Mouse (Mus musculus) ES-E14 (cell line): ENCODE data around the gene Myh6. TPM values are rescaled to one million over a fixed set of nuclear protein-coding genes. Genes with fewer than 3 reads are reported as not detected.

Experiments used
- DNase-seq: peaks from one replicate; pipeline ENCODE4 v3.0.0-alpha.2; 2013; ENCODE audit warnings: low read depth, low spot score
- H3K27ac ChIP-seq: 2 replicates; pipeline ENCODE4 v1.5.1; 2012; ENCODE audit warnings: low read depth, mild to moderate bottlenecking, low read length, moderate library complexity, mixed read lengths; ENCODE audit not compliant: poor library complexity, insufficient read depth, severe bottlenecking
- H3K36me3 ChIP-seq: 2 replicates; pipeline ENCODE4 v1.6.1; 2012; ENCODE audit warnings: mild to moderate bottlenecking, low read length, moderate library complexity, mixed read lengths; ENCODE audit not compliant: control insufficient read depth, poor library complexity, insufficient read depth, severe bottlenecking
- H3K4me1 ChIP-seq, 2 experiments: fragments of 150-350 bp in 1 of 2; sonication (generic) in 1 of 2; 2 replicates each; pipeline ENCODE4 v1.6.1; 2012; ENCODE audit warnings: low read length in 2 of 2, mild to moderate bottlenecking in 1 of 2, mixed read lengths in 1 of 2; ENCODE audit not compliant: control insufficient read depth in 2 of 2, insufficient read depth in 2 of 2, poor library complexity in 1 of 2
- H3K4me3 ChIP-seq, 2 experiments: fragments of 150-350 bp in 1 of 2; sonication (generic) in 1 of 2; 2 replicates each; pipeline ENCODE4 v1.5.1; 2012; ENCODE audit warnings: low read length in 2 of 2, low read depth in 1 of 2, mild to moderate bottlenecking in 1 of 2, mixed read lengths in 1 of 2; ENCODE audit not compliant: insufficient read depth in 1 of 2, poor library complexity in 1 of 2, severe bottlenecking in 1 of 2
- H3K9ac ChIP-seq: 2 replicates; pipeline ENCODE4 v1.6.1; 2012; ENCODE audit warnings: low read depth, mild to moderate bottlenecking, low read length, mixed read lengths; ENCODE audit not compliant: poor library complexity, insufficient read depth, severe bottlenecking
- H3K9me3 ChIP-seq: fragments of 150-350 bp; sonication (generic); 2 replicates; pipeline ENCODE4 v1.6.1; 2012; ENCODE audit warnings: low read depth, mild to moderate bottlenecking, low read length; ENCODE audit not compliant: control insufficient read depth, insufficient read depth
- CHD2 ChIP-seq: IDR thresholded peaks from 2 replicates; pipeline ENCODE4 v1.6.1; 2014; ENCODE audit warnings: mild to moderate bottlenecking, low read depth, low read length, inconsistent platforms
- HCFC1 ChIP-seq: IDR thresholded peaks from 2 replicates; pipeline ENCODE4 v1.6.1; 2012; ENCODE audit warnings: low read length, inconsistent platforms, borderline replicate concordance; ENCODE audit not compliant: insufficient read depth
- MAFK ChIP-seq: IDR thresholded peaks from 2 replicates; pipeline ENCODE4 v1.6.1; 2014; ENCODE audit warnings: mild to moderate bottlenecking, low read depth, low read length, inconsistent platforms; ENCODE audit not compliant: insufficient read depth
- ZC3H11A ChIP-seq: IDR thresholded peaks from 2 replicates; pipeline ENCODE4 v1.6.1; 2012; ENCODE audit warnings: low read depth, mild to moderate bottlenecking, inconsistent platforms, low read length, borderline replicate concordance
- ZNF384 ChIP-seq: IDR thresholded peaks from 2 replicates; pipeline ENCODE4 v1.6.1; 2012; ENCODE audit warnings: low read depth, low read length, inconsistent platforms
- in situ Hi-C, 2 experiments: fragments of 600-800 bp; cut with MboI; formaldehyde crosslinking; loops; one replicate each; pipeline ENCODE4 v1.15.1; 2025; ENCODE audit warnings: low sequenced_read_pairs in 2 of 2, inconsistent platforms in 1 of 2; ENCODE audit not compliant: unreplicated experiment in 2 of 2
- total RNA-seq: library from RNA; depleted of rRNA; stranded (reverse); fragments of 300-350 nt; gene quantifications from 2 replicates; pipeline ENCODE4 v1.2.3, GENCODE M21; 2012; rRNA removed

Myh6 gene
- total RNA-seq, 1 experiment = 7.1 TPM

DNA sequence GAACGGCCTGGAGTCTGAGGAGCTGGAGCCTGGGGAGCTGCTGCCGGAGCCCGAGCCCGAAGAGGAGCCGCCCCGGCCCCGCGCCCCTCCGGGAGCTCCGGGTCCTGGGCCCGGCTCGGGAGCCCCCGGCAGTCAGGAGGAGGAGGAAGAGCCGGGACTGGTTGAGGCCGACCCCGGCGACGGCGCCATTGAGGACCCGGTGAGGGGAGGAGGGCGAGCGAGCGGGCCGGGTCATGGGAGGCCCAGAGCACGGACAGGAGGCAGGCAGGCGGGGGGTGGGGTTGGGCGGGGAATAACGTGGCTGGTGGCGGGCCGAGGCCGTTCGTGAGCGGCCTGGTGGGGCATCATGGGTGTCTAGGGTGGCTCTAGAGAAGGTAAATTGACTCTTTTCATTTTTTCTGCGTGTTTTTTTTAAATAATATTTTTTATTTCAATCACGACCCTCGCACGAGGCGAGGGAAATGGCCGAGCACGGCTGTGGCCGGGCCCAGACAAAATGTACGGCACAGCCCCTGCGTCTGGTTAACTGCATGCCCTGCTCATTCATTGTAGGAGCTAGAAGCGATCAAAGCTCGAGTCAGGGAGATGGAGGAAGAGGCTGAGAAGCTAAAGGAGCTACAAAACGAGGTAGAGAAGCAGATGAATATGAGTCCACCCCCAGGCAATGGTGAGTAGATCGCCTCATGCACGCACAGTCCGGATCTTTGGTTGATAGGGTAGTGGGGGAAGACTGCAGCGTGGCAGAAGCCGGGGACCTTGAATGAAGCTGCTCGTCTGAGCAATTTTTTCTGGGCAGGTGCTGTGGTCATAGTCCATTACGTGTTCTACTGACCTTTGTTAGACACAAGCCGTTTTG is 72.2 kb downstream of the Myh6 start:
- H3K27ac ChIP-seq = peak overlapping the region; percentile 95
- peaks cover 18% of the 10 kb centered on the region for H3K36me3 ChIP-seq
- peaks cover 5 to 7% of the 10 kb centered on the region in 2 experiments for H3K4me1 ChIP-seq
- peak overlapping the region; percentile 79 to 100 for H3K4me3 ChIP-seq
- no peak for DNase-seq
- TF ChIP-seq ZNF384 (no peak), CHD2 (no peak), MAFK (no peak), ZC3H11A (no peak), HCFC1 (no peak)
- in situ Hi-C loops = loop anchor here in 1 of 2 experiments (10.0 kb wide), 1 partner anchor 190 kb away; no protein-coding TSS in a partner anchor
- H3K9me3 ChIP-seq = no peaks in the 10 kb centered on the region
- peak overlapping the region; percentile 100 for H3K9ac ChIP-seq

- H3K9me3 ChIP-seq = no peaks in the 10 kb centered on the region
- in situ Hi-C loops = loop anchor here in 1 of 2 experiments (10.0 kb wide), 1 partner anchor 191 kb away; no protein-coding TSS in a partner anchor
- peaks cover 18% of the 10 kb centered on the region for H3K36me3 ChIP-seq
- H3K4me3 ChIP-seq = peak overlapping the region; percentile 79 to 100
- TF ChIP-seq MAFK (no peak), ZNF384 (no peak), CHD2 (peak; percentile 95), HCFC1 (0 out of 2 replicates have a peak, but pooled peaks have one; percentile 4)
- peaks cover 5 to 7% of the 10 kb centered on the region in 2 experiments for H3K4me1 ChIP-seq
- DNase-seq = peak; percentile 99
- peak overlapping the region; percentile 95; the same call in 1 of the 2 replicates for H3K27ac ChIP-seq
- H3K9ac ChIP-seq = peak overlapping the region; percentile 100; the same call in 1 of the 2 replicates
Measured at GRCm38 (mm10) chr14:54893651-54894181, 73.0 kb downstream of the Myh6 start.

DNA sequence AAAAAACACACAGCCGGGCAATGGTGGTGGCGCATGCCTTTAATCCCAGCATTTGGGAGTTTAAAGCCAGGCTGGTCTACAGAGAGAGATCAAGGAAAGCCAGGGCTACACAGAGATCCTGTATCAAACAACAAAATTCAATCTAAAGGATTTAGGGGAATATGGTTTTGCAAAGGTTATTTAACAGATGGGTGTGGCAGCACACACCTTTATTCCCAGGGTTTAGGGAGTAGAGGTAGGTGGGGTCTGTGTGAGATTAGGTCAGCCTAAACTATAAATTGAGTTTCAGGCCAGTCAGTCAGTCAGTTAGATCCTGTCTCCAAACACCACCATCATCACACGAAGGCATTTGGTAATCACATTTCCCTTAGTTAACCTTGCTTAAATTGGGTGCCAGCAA is 74.5 kb downstream of the Myh6 start, which contains the start of gene Pabpn1:
Pabpn1 (plus strand) TSS at position 301 of the 400 bp plus-strand sequence.
- peak within 1 kb of the TSS; percentile 31; the same call in 1 of the 2 replicates for H3K27ac ChIP-seq
- H3K9ac ChIP-seq = peak within 1 kb of the TSS; percentile 25; the same call in 1 of the 2 replicates
- in situ Hi-C loops = loop anchor here in 1 of 2 experiments (10.0 kb wide), 1 partner anchor 193 kb away; no protein-coding TSS in a partner anchor
- DNase-seq = no peak
- H3K36me3 ChIP-seq = peaks cover 12% of the 10 kb centered on the region
- peaks cover 5% of the 10 kb centered on the region in 2 experiments for H3K4me1 ChIP-seq
- H3K4me3 ChIP-seq = peak within 1 kb of the TSS; percentile 28 to 67
- H3K9me3 ChIP-seq = no peaks in the 10 kb centered on the region
- TF ChIP-seq CHD2 (no peak), HCFC1 (no peak), ZC3H11A (no peak), MAFK (no peak), ZNF384 (no peak)

Other genes with a start within 250 kb of the Myh6 start
- gene Slc7a8, start 185.0 kb downstream of the Myh6 start, total RNA-seq = 0.36 and 0.48 TPM in 2 replicates
- gene Rnf212b, start 152.8 kb downstream of the Myh6 start, total RNA-seq = 1.5 and 1.9 TPM in 2 replicates
- gene Homez, start 96.0 kb downstream of the Myh6 start, total RNA-seq = 2.5 and 3.9 TPM in 2 replicates
- gene Ppp1r3e, start 89.4 kb downstream of the Myh6 start, total RNA-seq = 0.62 and 0.74 TPM in 2 replicates
- gene Bcl2l2, start 83.5 kb downstream of the Myh6 start, total RNA-seq = 7.7 and 9.4 TPM in 2 replicates
- gene Gm20521, start 83.5 kb downstream of the Myh6 start, total RNA-seq = 0.71 and 0.79 TPM in 2 replicates
- gene Pabpn1, start 74.4 kb downstream of the Myh6 start, total RNA-seq = 76.8 and 117 TPM in 2 replicates
- 5.2 and 16.2 TPM in 2 replicates for gene Slc22a17, start 53.8 kb downstream of the Myh6 start, total RNA-seq
- 10.8 and 28.3 TPM in 2 replicates for gene Efs, start 40.8 kb downstream of the Myh6 start, total RNA-seq
- 0.27 and 0.74 TPM in 2 replicates for gene Il25, start 34.2 kb downstream of the Myh6 start, total RNA-seq
- gene Cmtm5, start 30.7 kb downstream of the Myh6 start, total RNA-seq = 0.74 TPM in 1 of 2 replicates, not detected in the other
- gene Gm17428, start 10.0 kb upstream of the Myh6 start, total RNA-seq = not detected in 2 replicates
- 3.2 and 3.3 TPM in 2 replicates for gene Myh7, start 27.7 kb upstream of the Myh6 start, total RNA-seq
- gene Ngdn, start 48.5 kb upstream of the Myh6 start, total RNA-seq = 53.5 and 90.9 TPM in 2 replicates
- gene Zfhx2, start 125.4 kb upstream of the Myh6 start, total RNA-seq = 9.4 and 12.4 TPM in 2 replicates
- gene Thtpa, start 127.9 kb upstream of the Myh6 start, total RNA-seq = 7.9 and 11.9 TPM in 2 replicates
- 5.9 and 14.1 TPM in 2 replicates for gene Ap1g2, start 139.7 kb upstream of the Myh6 start, total RNA-seq
- gene Jph4, start 150.0 kb upstream of the Myh6 start, total RNA-seq = 1.7 and 3.8 TPM in 2 replicates